Mouse (Mus musculus) lung, postnatal 0 days (tissue): ENCODE measurements at regions not wholly inside any gene's neighbourhood (a gene's known extent, or its start where the extent isn't known, plus 50 kb on each side); places are given as distances from the start of the nearest gene placed in this dataset.

ENCODE experiments used
- ATAC-seq: fragments of 200-750 bp; cut with Nextera tagmentation; 2 replicates; pipeline ENCODE4 v1.8.0; 2017; ENCODE audit warnings: moderate library complexity
- DNase-seq: peaks from one replicate; pipeline ENCODE4 v3.0.0-alpha.2; 2016; ENCODE audit warnings: low spot score
- H3K27ac ChIP-seq: fragments of 300-500 bp; sonication (generic); 2 replicates; pipeline ENCODE4 v1.5.1; 2014; ENCODE audit warnings: antibody characterized with exemption, mild to moderate bottlenecking, low read length, mixed read lengths
- H3K27me3 ChIP-seq: fragments of 300-500 bp; sonication (generic); replicated peaks from 2 replicates; pipeline ENCODE4 v1.6.1; 2014; ENCODE audit warnings: low read length, mixed read lengths; ENCODE audit not compliant: insufficient read depth
- H3K36me3 ChIP-seq: fragments of 300-500 bp; sonication (generic); 2 replicates; pipeline ENCODE4 v1.6.1; 2014; ENCODE audit warnings: low read length, mixed read lengths; ENCODE audit not compliant: insufficient read depth
- H3K4me1 ChIP-seq: fragments of 300-500 bp; sonication (generic); 2 replicates; pipeline ENCODE4 v1.6.1; 2014; ENCODE audit warnings: antibody characterized with exemption, low read depth, low read length, mixed read lengths; ENCODE audit not compliant: insufficient read depth
- H3K4me2 ChIP-seq: fragments of 300-500 bp; sonication (generic); replicated peaks from 2 replicates; pipeline ENCODE4 v1.6.1; 2014; ENCODE audit warnings: low read depth, mild to moderate bottlenecking, low read length, moderate library complexity, mixed read lengths
- H3K4me3 ChIP-seq: fragments of 300-500 bp; sonication (generic); 2 replicates; pipeline ENCODE4 v1.5.1; 2014; ENCODE audit warnings: low read depth, low read length
- H3K9ac ChIP-seq: fragments of 300-500 bp; sonication (generic); replicated peaks from 2 replicates; pipeline ENCODE4 v1.6.1; 2014; ENCODE audit warnings: low read depth, mild to moderate bottlenecking
- H3K9me3 ChIP-seq: fragments of 300-500 bp; sonication (generic); 2 replicates; pipeline ENCODE4 v1.6.1; 2016; ENCODE audit warnings: low read length, mixed read lengths
- CTCF ChIP-seq: IDR thresholded peaks from 2 replicates; pipeline ENCODE4 v1.5.1; 2016; ENCODE audit warnings: antibody characterized with exemption, mild to moderate bottlenecking
- EP300 ChIP-seq: IDR thresholded peaks from 2 replicates; pipeline ENCODE4 v1.6.1; 2016; ENCODE audit warnings: antibody characterized with exemption, mild to moderate bottlenecking, control low read depth
- WGBS: fragments of 180-500 bp; shearing (Covaris S2); extraction: QIAGEN DNeasy Blood & Tissue Kit; methylation state at CpG from one replicate; pipeline ENCODE4 v1.1.7; 2014; 5-methylcytosine and 5-hydroxymethylcytosine counted together

DNA sequence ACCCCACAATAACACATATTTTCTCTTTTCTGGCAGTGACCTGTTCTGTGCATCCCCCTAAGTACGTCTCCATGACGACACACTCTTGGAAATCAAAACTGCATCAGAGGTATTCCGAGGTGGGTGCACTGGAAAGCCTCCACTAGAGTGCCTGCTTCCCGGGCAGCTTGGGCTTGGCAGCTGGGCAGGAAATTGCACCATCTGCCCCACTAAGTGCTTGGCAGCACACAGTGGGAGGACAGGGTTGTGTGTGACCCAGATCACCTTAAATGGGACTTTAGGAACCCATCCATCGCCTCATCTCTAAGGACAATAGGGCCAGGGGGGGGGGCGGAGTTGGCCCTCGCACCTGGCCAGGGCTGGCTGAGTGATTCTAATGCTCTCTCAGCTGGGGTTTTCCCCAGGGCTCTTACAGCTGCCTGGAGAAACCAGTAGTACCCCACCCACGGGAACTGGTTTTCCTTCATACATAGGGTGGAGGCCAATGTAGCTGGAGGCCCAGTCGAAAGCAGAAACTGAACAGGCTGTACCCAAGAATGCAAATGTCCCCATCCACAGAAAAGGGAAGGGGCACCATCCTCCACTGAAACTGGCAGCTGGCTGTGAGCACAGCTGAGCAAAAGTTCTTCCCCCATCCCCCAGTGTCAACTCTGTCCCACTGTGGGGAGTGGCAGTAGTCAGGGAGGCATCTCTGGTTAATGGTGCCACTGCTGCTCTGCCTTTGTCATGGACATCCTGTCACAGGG, 75.7 kb downstream of the Cryaa start:
- Histone ChIP-seq H3K36me3 (no peaks in the 10 kb centered on the region), H3K9me3 (no peaks in the 10 kb centered on the region), H3K9ac (no peak overlapping the region), H3K4me1 (peaks cover 5% of the 10 kb centered on the region), H3K27me3 (no peaks in the 10 kb centered on the region), H3K4me3 (no peak overlapping the region), H3K27ac (no peak overlapping the region), H3K4me2 (no peak overlapping the region)
- DNase-seq: peak; percentile 62
- WGBS: 61% methylated on average over 9 of the region's 9 CpGs
- TF ChIP-seq CTCF (no peak), EP300 (peak; percentile 28; the same call in 1 of the 2 replicates)
- ATAC-seq: peak; percentile 59

DNA sequence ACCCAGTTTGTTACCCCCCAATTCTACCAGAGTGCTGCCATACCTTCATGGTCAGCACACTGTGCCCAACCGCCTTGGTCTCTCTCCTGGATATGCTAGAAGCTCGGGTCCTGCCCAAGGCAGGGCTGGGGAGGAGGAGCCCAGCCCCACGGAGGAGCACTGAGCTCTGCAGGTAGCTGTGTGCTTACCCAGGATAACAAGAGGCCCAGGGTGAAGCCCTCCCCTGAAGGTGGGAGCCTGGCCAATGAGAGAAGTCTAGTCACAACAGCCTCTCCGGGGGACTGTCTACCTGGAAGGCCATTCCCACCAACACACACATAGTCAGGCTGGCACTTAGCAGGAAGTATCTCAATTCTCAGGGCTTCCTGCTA, 76.2 kb downstream of the Cryaa start:
- DNase-seq: no peak
- H3K4me3 ChIP-seq: no peak overlapping the region

DNA sequence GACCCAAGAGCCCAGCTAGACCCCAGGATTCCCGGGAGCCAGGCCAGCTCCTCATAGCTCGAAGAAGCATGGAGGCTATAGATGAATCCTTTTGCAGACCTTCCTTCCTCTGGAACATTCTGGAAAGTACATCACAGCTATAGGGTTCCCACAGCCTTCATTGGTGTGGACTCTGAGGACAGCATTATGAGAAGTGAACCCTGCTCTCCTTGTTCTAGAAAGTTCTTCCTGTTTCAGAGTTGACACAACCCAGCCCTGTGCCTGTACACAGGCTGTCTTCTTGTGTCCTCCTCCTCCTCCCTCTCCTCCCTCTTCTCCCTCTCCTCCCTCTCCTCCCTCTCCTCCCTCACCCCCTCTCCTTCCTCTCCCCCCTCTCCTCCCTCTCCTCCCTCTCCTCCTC, 82.9 kb downstream of the Cryaa start:
- no peaks in the 10 kb centered on the region for H3K4me1 ChIP-seq
- no peak overlapping the region for H3K9ac ChIP-seq
- 100% methylated on average over 2 of the region's 2 CpGs for WGBS
- no peaks in the 10 kb centered on the region for H3K36me3 ChIP-seq
- DNase-seq: no peak
- H3K4me2 ChIP-seq: no peak overlapping the region
- no peaks in the 10 kb centered on the region for H3K27me3 ChIP-seq
- ATAC-seq: no peak
- no peaks in the 10 kb centered on the region for H3K9me3 ChIP-seq
- H3K27ac ChIP-seq: no peak overlapping the region
- TF ChIP-seq CTCF: no peak
- no peak for TF ChIP-seq EP300
- no peak overlapping the region for H3K4me3 ChIP-seq

More for the DNA sequence above, 76.2 kb downstream of the Cryaa start:
- Histone ChIP-seq H3K27me3 (no peaks in the 10 kb centered on the region), H3K36me3 (no peaks in the 10 kb centered on the region), H3K9ac (no peak overlapping the region), H3K9me3 (no peaks in the 10 kb centered on the region), H3K4me1 (peaks cover 3% of the 10 kb centered on the region), H3K27ac (peak overlapping the region; percentile 33; the same call in 1 of the 2 replicates), H3K4me2 (no peak overlapping the region)
- peak; percentile 41 for ATAC-seq
- no peak for TF ChIP-seq EP300
- no peak for TF ChIP-seq CTCF
- WGBS: 36% methylated on average over 4 of the region's 4 CpGs

DNA sequence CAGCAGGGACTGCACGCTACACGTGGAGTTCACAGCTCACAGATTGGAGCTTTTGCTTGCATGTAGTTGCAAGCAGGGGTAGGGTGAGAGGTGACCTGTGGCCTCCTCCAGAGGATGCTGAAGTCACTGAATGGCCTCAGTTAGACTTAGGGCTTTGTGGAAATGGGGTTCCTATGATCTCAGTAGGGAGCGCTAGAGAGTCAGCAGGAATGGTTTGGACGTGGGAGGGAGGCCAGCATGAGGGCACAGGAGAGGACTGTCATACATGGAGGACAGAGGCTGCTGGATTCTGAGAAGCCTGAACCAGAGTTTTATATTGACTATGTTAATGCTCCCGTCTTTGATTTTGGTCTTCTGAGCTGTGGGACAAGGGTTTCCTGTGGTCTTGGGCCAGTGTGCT, 85.5 kb downstream of the Cryaa start:
- peak; percentile 68 for DNase-seq
- H3K4me3 ChIP-seq: no peak overlapping the region
- H3K4me1 ChIP-seq: peaks cover 9% of the 10 kb centered on the region; the same call in 1 of the 2 replicates
- TF ChIP-seq CTCF (peak; percentile 77), EP300 (no peak)
- no peaks in the 10 kb centered on the region for H3K27me3 ChIP-seq
- H3K4me2 ChIP-seq: no peak overlapping the region
- no peaks in the 10 kb centered on the region for H3K36me3 ChIP-seq
- H3K9me3 ChIP-seq: no peaks in the 10 kb centered on the region
- ATAC-seq: peak; percentile 58
- no peak overlapping the region for H3K27ac ChIP-seq
- 54% methylated on average over 5 of the region's 5 CpGs for WGBS
- no peak overlapping the region for H3K9ac ChIP-seq

DNA sequence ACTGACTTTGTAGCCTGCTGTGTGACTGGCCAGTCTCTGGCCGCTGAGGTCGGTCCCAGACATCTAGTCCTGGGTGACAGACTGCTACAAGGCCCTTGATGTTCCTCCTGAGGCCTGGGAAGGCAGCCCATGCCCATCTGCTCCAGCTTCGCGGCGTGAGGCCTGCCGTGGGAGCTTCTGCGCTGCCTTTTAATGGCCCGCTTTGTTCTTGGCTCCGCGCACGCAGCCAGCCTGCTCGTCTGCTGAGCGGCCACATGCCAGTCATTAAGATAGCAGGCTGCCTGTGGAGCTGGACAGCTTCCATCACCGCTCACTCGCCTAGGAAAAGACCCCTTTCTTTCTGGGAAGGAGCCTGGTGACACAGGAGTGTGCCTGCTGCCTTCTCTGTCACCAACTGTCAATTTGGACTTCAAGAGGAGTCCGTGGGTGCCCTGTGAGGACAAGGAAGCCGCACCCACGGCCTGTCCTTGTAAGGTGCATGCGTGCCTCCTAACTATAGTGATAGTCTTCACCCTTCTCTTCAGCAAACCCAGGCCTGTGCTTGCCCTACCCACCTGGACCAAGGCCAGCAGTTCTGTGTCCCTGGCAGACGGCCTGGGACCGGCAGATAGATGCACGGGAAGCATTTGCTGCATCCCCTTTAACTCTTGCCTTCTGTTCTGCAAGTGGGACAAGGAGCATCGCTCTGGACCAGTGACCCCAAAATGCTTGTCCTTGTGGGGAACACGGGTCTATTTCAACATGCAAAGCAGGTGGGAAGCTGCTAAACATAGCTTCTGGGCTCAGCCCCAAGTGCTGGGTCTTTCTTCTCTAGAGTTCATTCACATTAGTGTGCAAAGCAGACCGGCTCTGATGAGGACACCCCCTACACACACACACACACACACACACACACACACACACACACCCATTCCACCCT, 88.6 kb downstream of the Sik1 start:
- H3K9ac ChIP-seq: no peak overlapping the region
- H3K27ac ChIP-seq: no peak overlapping the region
- DNase-seq (peak; percentile 48), ATAC-seq (peak; percentile 59)
- no peak overlapping the region for H3K4me2 ChIP-seq
- TF ChIP-seq CTCF (no peak), EP300 (no peak)
- WGBS: 23% methylated on average over 25 of the region's 25 CpGs
- H3K4me3 ChIP-seq: no peak overlapping the region
- no peaks in the 10 kb centered on the region for H3K9me3 ChIP-seq
- no peaks in the 10 kb centered on the region for H3K27me3 ChIP-seq
- H3K36me3 ChIP-seq: no peaks in the 10 kb centered on the region
- H3K4me1 ChIP-seq: peaks cover 10% of the 10 kb centered on the region; the same call in 1 of the 2 replicates

DNA sequence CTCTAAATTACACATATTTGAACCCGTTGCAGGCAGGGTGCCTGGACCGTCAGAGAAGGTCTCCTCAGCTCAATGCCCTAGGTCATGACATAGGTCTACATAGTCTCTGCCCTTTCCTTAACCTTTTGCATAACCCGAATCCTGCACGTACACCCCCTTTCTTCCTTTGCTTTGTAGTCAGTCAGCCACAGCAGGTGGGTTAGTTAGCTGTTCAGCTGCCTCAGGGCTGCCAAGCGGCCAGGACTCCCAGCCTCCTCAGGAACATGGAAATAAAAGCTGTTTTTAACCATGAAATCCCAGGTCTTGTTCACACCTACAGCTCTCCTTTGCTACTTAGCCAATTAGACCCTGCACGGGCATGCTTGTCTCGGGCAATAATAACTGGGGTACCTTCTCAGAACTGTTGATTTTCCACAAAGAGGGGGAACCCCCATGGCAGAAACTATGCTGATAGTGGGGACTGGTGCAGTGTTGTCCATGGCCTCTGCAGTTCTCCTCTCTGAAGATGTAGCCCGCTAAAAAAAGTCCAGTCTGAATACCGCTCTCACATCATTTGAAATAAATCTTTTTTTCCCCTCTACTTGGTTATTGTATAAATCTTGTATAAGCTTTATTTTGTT, 83.3 kb downstream of the Sik1 start:
- Histone ChIP-seq H3K27ac (no peak overlapping the region), H3K9me3 (no peaks in the 10 kb centered on the region), H3K4me2 (no peak overlapping the region), H3K36me3 (no peaks in the 10 kb centered on the region), H3K9ac (no peak overlapping the region), H3K4me1 (peaks cover 16% of the 10 kb centered on the region; the same call in 1 of the 2 replicates), H3K27me3 (no peaks in the 10 kb centered on the region), H3K4me3 (no peak overlapping the region)
- DNase-seq (no peak), ATAC-seq (no peak)
- 67% methylated on average over 9 of the region's 9 CpGs for WGBS
- TF ChIP-seq CTCF (no peak), EP300 (no peak)
